Mouse (Mus musculus) olfactory bulb, adult 2 months (tissue): Measurements from ENCODE around the gene Crygb.
"Not testable (repeated sequence)": the region's sequence is repeated elsewhere in the genome, so short reads cannot be mapped to it uniquely, and the experiment has no call there.

Experiments used
- CTCF ChIP-seq: fragments of 200-500 bp; IDR thresholded peaks from 2 replicates; pipeline ENCODE4 v1.5.1; 2012; ENCODE audit warnings: low read depth, mild to moderate bottlenecking, low read length, moderate library complexity; ENCODE audit not compliant: insufficient read depth
- POLR2A ChIP-seq: fragments of 200-500 bp; IDR thresholded peaks from 2 replicates; pipeline ENCODE4 v1.6.1; 2012; ENCODE audit warnings: mild to moderate bottlenecking, low read depth, low read length, moderate library complexity; ENCODE audit not compliant: insufficient read depth

DNA sequence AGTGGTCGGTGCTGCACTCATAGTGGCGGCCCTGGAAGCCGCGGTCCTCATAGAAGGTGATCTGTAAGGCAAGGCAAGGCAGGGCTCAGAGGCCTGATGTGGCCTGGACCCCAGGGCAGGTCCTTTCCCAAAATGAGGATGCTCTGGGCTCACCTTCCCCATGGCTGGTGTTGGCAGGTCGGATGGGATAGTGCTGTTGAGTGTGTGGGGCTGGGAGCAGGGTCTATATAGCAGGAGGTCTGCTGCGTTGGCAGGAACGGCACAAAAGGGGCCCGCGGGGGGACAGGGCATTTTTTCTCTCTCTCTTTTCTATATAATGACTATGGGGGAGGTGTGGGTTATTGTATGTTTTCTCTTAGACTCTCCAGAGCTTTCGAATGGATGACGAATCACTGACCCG is 31.1 kb downstream of the Crygb start, which contains the start of gene Cryge:
- TF ChIP-seq POLR2A, CTCF: not testable (repeated sequence)
